Mouse (Mus musculus): ENCODE measurements around the gene Yipf2.

The Yipf2 gene

GRCm38 (mm10) chr9:21592703-21593121 is at the start of gene Yipf2, which contains the start of gene Timm29:
TSS of gene Yipf2 (minus strand) at chr9:21592828.
TSS of gene Timm29 (plus strand) at chr9:21592722.
- peak; percentile 91 for DNase-seq

GRCm38 (mm10) chr9:21639031-21639430 is 46.4 kb upstream of the Yipf2 start:
- DNase-seq: no peak

- peak; percentile 23 for DNase-seq
These were observed 43.0 kb upstream of the Yipf2 start for GRCm38 (mm10) chr9:21635639-21636038.

- no peak for DNase-seq
These were observed 40.5 kb upstream of the Yipf2 start for GRCm38 (mm10) chr9:21633106-21633505.

GRCm38 (mm10) chr9:21630673-21631072 is 38.0 kb upstream of the Yipf2 start:
- DNase-seq: peak; percentile 70

- DNase-seq: no peak
These were observed 34.6 kb upstream of the Yipf2 start for GRCm38 (mm10) chr9:21627145-21627795.

- DNase-seq: no peak
These were observed 33.9 kb upstream of the Yipf2 start for GRCm38 (mm10) chr9:21626571-21626970.

GRCm38 (mm10) chr9:21625342-21626339 is 33.0 kb upstream of the Yipf2 start:
- DNase-seq: no peak

GRCm38 (mm10) chr9:21622676-21623075 is 30.0 kb upstream of the Yipf2 start:
- DNase-seq: no peak

GRCm38 (mm10) chr9:21620229-21620628 is 27.6 kb upstream of the Yipf2 start:
- DNase-seq: no peak

GRCm38 (mm10) chr9:21617066-21617465 is 24.4 kb upstream of the Yipf2 start:
- peak; percentile 45 for DNase-seq

- DNase-seq: peak; percentile 97
These were observed 23.7 kb upstream of the Yipf2 start for GRCm38 (mm10) chr9:21616232-21616781.

- peak; percentile 100 for DNase-seq
These were observed 23.1 kb upstream of the Yipf2 start, which contains the start of gene Smarca4 for GRCm38 (mm10) chr9:21615617-21616231. TSS of gene Smarca4 (plus strand) at chr9:21616169.

GRCm38 (mm10) chr9:21614864-21615616 is 22.4 kb upstream of the Yipf2 start:
- DNase-seq: no peak

GRCm38 (mm10) chr9:21609861-21610260 is 17.2 kb upstream of the Yipf2 start:
- DNase-seq: no peak

- no peak for DNase-seq
These were observed 14.0 kb upstream of the Yipf2 start for GRCm38 (mm10) chr9:21606648-21607047.

- DNase-seq: no peak
These were observed 13.2 kb upstream of the Yipf2 start for GRCm38 (mm10) chr9:21605865-21606264.

- DNase-seq: no peak
These were observed 11.5 kb upstream of the Yipf2 start for GRCm38 (mm10) chr9:21604119-21604518.

- DNase-seq: peak; percentile 80
These were observed 9.2 kb upstream of the Yipf2 start for GRCm38 (mm10) chr9:21601722-21602399.

- no peak for DNase-seq
These were observed 8.4 kb upstream of the Yipf2 start for GRCm38 (mm10) chr9:21601073-21601472.

- DNase-seq: no peak
These were observed 7.6 kb upstream of the Yipf2 start for GRCm38 (mm10) chr9:21600186-21600585.
